Mouse (Mus musculus) E14TG2a.4 (cell line): Measurements from ENCODE around the gene Morn4.

Experiments
- H3K27me3 ChIP-seq: 2 replicates; pipeline ENCODE4 v1.6.1; 2014; ENCODE audit warnings: low read length, control low read depth; ENCODE audit not compliant: insufficient read depth
- H3K36me3 ChIP-seq: 2 replicates; pipeline ENCODE4 v1.6.1; 2014; ENCODE audit warnings: low read length, control low read depth; ENCODE audit not compliant: insufficient read depth
- H3K4me1 ChIP-seq: replicated peaks from 2 replicates; pipeline ENCODE4 v1.6.1; 2014; ENCODE audit warnings: low read depth, low read length, control low read depth
- H3K4me3 ChIP-seq: replicated peaks from 2 replicates; pipeline ENCODE4 v1.5.1; 2014; ENCODE audit warnings: mild to moderate bottlenecking, low read length
- H3K9me3 ChIP-seq: 2 replicates; pipeline ENCODE4 v1.6.1; 2014; ENCODE audit warnings: low read length, control low read depth
- CTCF ChIP-seq: conservative IDR thresholded peaks from 2 replicates; pipeline ENCODE4 v1.5.1; 2014; ENCODE audit warnings: low read length
- NANOG ChIP-seq: IDR thresholded peaks from 2 replicates; pipeline ENCODE4 v1.6.1; 2014; ENCODE audit warnings: borderline replicate concordance, low read length, mixed read lengths
- POU5F1 ChIP-seq: IDR thresholded peaks from 2 replicates; pipeline ENCODE4 v1.6.1; 2014; ENCODE audit warnings: low read length, borderline replicate concordance

Morn4 gene

GRCm38 (mm10) chr19:42061443-42061842, 24.7 kb downstream of the Morn4 start:
- H3K9me3 ChIP-seq, result no peaks in the 10 kb centered on the region
- no peak for TF ChIP-seq POU5F1
- no peak for TF ChIP-seq CTCF
- no peak for TF ChIP-seq NANOG
- H3K4me1 ChIP-seq, result peaks cover 7% of the 10 kb centered on the region
- H3K4me3 ChIP-seq, result no peak overlapping the region
- peaks cover 6% of the 10 kb centered on the region; the same call in 1 of the 2 replicates for H3K27me3 ChIP-seq
- no peaks in the 10 kb centered on the region for H3K36me3 ChIP-seq

DNA sequence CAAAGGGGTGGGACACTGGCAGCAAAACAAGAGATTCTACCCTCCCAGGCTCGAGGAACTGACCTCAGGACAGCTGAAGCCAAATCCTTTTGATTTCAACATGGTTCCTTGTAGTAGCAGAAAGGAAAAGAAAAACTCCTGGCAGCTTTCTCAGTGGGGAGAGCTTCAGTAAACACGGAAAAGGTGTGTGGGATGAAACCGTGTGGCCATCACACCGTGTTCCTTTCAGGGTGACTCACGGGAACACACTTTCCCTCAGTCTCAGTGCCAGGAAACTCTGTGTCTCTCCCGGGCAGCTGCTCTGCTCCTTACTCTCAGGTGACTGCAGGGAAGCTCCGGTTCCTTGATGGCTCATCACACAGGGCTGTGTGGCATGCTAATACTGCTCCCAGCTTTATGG, 27.7 kb downstream of the Morn4 start:
- peaks cover 8% of the 10 kb centered on the region for H3K4me1 ChIP-seq
- no peaks in the 10 kb centered on the region for H3K36me3 ChIP-seq
- H3K27me3 ChIP-seq, result peaks cover 6% of the 10 kb centered on the region; the same call in 1 of the 2 replicates
- no peak overlapping the region for H3K4me3 ChIP-seq
- no peaks in the 10 kb centered on the region for H3K9me3 ChIP-seq
- TF ChIP-seq POU5F1 (no peak), NANOG (no peak), CTCF (no peak)

DNA sequence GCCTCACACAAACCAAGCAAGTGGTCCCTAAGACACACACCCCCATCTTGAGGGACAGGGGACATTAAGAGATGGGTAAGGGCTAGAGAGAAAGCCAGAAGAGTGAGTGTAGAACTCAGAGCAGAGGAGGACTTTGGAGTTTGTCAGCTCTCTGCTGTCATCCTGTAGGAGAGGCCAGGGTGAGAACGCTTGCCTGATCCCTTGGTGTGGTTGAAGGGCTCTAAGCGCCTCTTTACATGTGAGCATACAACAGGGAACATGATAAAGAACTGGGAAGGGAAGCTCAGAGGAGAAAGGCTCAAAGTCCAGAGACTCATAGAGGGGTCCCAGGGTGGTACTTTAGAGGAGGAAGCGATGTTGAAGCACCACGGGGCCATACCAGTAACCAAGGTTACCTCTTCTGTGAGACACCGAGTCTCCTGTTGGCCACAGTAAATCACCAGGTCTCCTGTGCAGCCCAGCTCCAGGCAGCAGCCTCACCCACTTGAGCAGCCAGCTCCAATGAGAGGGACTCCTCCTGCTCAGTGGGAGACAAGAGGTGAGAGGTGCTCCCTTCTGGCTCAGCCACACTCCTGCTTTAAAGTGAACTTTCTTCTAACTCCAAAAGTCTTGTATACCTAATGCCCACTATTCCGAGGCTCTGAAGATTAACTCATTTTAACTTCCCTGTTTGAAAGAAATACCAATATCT, 29.3 kb downstream of the Morn4 start:
- H3K36me3 ChIP-seq, result no peaks in the 10 kb centered on the region
- no peak overlapping the region for H3K4me3 ChIP-seq
- TF ChIP-seq NANOG (no peak), POU5F1 (no peak), CTCF (no peak)
- H3K4me1 ChIP-seq, result peaks cover 23% of the 10 kb centered on the region
- H3K27me3 ChIP-seq, result peaks cover 6% of the 10 kb centered on the region; the same call in 1 of the 2 replicates
- no peaks in the 10 kb centered on the region for H3K9me3 ChIP-seq

DNA sequence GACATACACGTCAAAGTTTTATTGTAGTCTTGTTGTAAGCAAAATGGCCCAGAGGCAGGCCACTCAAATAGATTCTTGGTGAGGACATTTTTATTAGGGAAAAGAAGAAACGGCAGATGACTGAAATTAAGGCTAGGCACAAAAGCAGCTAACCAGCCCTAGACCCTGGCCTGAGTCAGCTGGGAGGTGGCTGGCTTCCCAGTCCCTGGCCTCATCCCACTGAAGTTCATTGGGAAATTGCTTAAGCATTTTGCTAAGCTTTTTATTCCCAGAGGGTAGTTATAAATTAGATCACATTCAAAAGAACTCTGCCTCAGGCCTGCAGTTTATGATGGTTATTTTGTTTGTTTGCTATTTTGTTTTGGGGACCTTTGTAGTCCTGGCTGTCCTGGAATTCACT, 30.3 kb downstream of the Morn4 start:
- peaks cover 29% of the 10 kb centered on the region for H3K4me1 ChIP-seq
- no peaks in the 10 kb centered on the region for H3K9me3 ChIP-seq
- H3K4me3 ChIP-seq, result no peak overlapping the region
- TF ChIP-seq CTCF (no peak), NANOG (no peak), POU5F1 (no peak)
- no peaks in the 10 kb centered on the region for H3K36me3 ChIP-seq
- H3K27me3 ChIP-seq, result peaks cover 6% of the 10 kb centered on the region; the same call in 1 of the 2 replicates

- H3K27me3 ChIP-seq, result peaks cover 6% of the 10 kb centered on the region; the same call in 1 of the 2 replicates
- H3K4me3 ChIP-seq, result no peak overlapping the region
- no peaks in the 10 kb centered on the region for H3K9me3 ChIP-seq
- H3K36me3 ChIP-seq, result no peaks in the 10 kb centered on the region
- TF ChIP-seq NANOG, result no peak
- no peak for TF ChIP-seq CTCF
- TF ChIP-seq POU5F1, result no peak
- peaks cover 21% of the 10 kb centered on the region for H3K4me1 ChIP-seq
Measured at GRCm38 (mm10) chr19:42054255-42054654, 31.9 kb downstream of the Morn4 start.

- H3K27me3 ChIP-seq, result peaks cover 17% of the 10 kb centered on the region
- H3K4me1 ChIP-seq, result peaks cover 21% of the 10 kb centered on the region
- H3K36me3 ChIP-seq, result no peaks in the 10 kb centered on the region
- H3K9me3 ChIP-seq, result no peaks in the 10 kb centered on the region
- no peak within 1 kb of the TSS for H3K4me3 ChIP-seq
- TF ChIP-seq NANOG, result no peak
- no peak for TF ChIP-seq CTCF
- TF ChIP-seq POU5F1, result no peak
Measured at GRCm38 (mm10) chr19:42051948-42052347, 34.2 kb downstream of the Morn4 start, which contains the start of gene 4933411K16Rik. Gene 4933411K16Rik, plus strand, starts transcription at chr19:42052248.

GRCm38 (mm10) chr19:42051351-42051750, 34.8 kb downstream of the Morn4 start:
- Histone ChIP-seq H3K27me3 (peaks cover 19% of the 10 kb centered on the region), H3K4me3 (no peak overlapping the region)
- TF ChIP-seq POU5F1 (no peak), NANOG (no peak), CTCF (no peak)

DNA sequence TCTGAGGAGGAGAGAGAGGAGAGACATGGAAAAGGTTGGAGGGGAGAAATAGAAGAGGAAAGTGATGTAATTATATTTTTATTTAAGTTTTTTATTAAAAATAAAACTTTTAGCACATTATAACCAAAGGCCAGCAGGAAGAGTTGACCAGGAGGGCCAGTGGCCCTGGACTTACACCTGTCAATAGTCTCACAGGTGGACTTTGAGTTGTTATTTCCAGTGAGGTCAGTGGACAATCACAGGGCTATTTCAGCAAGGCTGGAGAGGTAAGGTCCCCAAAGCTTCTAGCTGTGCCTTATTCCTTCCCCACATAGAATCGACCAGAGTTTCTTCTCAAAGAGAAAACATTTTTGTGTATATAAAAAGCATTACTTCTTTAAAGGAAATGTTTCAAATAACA, 35.9 kb downstream of the Morn4 start:
- peaks cover 28% of the 10 kb centered on the region for H3K27me3 ChIP-seq
- H3K36me3 ChIP-seq, result no peaks in the 10 kb centered on the region
- TF ChIP-seq CTCF (no peak), NANOG (no peak), POU5F1 (no peak)
- H3K4me1 ChIP-seq, result peaks cover 34% of the 10 kb centered on the region
- no peaks in the 10 kb centered on the region for H3K9me3 ChIP-seq
- H3K4me3 ChIP-seq, result no peak overlapping the region

More at GRCm38 (mm10) chr19:42051351-42051750, 34.8 kb downstream of the Morn4 start:
- H3K36me3 ChIP-seq, result no peaks in the 10 kb centered on the region
- peaks cover 23% of the 10 kb centered on the region for H3K4me1 ChIP-seq
- no peaks in the 10 kb centered on the region for H3K9me3 ChIP-seq
